ENCODE assay signal across 8 mouse cellular contexts in the genomic region with DNA sequence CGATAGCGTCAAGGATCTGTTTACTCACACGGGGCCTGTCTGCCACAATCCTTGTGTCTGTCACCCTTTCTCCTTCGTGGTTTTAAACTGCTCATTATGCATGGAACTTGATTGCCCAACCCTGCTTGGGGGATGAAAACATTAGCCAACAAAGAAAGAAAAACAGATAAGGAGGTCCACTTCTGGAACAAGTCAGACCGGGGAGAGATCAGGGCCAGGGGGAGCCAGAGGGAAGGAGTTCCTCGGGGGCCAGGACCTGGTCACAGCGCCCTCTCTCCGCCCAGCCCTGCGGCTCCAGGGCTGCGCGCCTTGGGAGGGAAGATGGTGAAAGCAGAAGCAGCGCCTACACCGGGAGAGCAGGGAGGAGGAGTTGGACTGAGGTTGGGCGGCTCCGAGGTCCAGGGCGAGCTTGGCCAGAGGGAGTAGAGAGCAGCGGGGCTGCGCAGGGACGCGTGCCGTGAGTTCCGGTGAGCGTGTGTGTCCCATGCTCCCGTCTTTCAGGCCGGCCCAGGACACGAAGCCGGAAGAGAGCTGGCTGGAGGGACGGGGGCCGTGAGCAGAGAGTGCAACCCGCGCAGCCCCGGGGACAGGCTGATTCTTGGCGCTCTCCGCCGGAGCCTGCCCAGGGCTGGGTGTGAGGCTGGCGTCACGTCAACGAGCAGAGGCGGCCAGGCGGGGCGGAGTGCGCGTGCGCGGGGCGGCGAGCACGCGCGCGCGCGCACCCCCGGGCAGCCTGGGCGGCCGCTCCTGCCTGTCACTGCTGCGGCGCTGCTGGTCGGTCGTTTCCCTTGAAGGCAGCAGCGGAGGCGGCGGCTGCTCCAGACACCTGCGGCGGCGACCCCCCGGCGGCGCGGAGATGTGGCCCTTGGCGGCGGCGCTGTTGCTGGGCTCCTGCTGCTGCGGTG. TPM values are rescaled to one million over a fixed set of nuclear protein-coding genes. Genes with fewer than 3 reads are reported as not detected.
DNase-seq lines count a peak whose midpoint lies in the region; ATAC-seq and TF ChIP-seq lines count a peak whose summit lies in the region.

No protein-coding gene starts in this region.

- peak; percentile 54 for DNase-seq in ES-E14 (ENCODE audit: low read depth, low spot score)
- peak; percentile 96 for DNase-seq in cerebellum, adult 2 months
- peak; percentile 92 for DNase-seq in forebrain, postnatal 0 days
- DNase-seq in heart, postnatal 4 days, result peak; percentile 94
- DNase-seq in layer of hippocampus, adult 8-10 months (ENCODE audit: low spot score in 2 of 2), result peak; percentile 85 to 91
- DNase-seq in ovary, adult 18-20 months (ENCODE audit: low spot score), result peak; percentile 89
- peak; percentile 92 for DNase-seq in thymus, postnatal 0 days (ENCODE audit: low spot score)

- TF ChIP-seq POLR2A in cerebellum, adult 2 months (IDR thresholded peaks at IDR 0.05; ENCODE audit: borderline replicate concordance, insufficient read depth, low read length), result peak; percentile 86

- peak; percentile 91 for ATAC-seq in forebrain, postnatal 0 days
- peak; percentile 97 for ATAC-seq in lung, embryonic 15.5 days (ENCODE audit: borderline replicate concordance, extremely low read depth, low FRiP score, low TSS enrichment)

- H3K9ac ChIP-seq in ES-E14 (ENCODE audit: insufficient read depth, low read depth, low read length, poor library complexity, severe bottlenecking), result peak overlapping the region; percentile 68
- peak overlapping the region; percentile 93 for H3K9ac ChIP-seq in forebrain, postnatal 0 days
- peak overlapping the region; percentile 91 for H3K9ac ChIP-seq in lung, embryonic 15.5 days

- WGBS in cerebellum, adult 2 months, result under 1% methylated on average over 73 of the region's 74 CpGs
- WGBS in forebrain, postnatal 0 days, result under 1% methylated on average over 58 of the region's 74 CpGs
- under 1% methylated on average over 59 of the region's 74 CpGs for WGBS in lung, embryonic 15.5 days

- no peak for TF ChIP-seq CTCF in cerebellum, adult 2 months (IDR thresholded peaks at IDR 0.05; ENCODE audit: borderline replicate concordance, insufficient read depth, low read depth, low read length)
- peak; percentile 62 for TF ChIP-seq CTCF in forebrain, postnatal 0 days (IDR thresholded peaks at IDR 0.05; ENCODE audit: low read depth)

- H3K9me3 ChIP-seq in ES-E14 (ENCODE audit: control insufficient read depth, insufficient read depth, low read depth, low read length), result no peaks in the 10 kb centered on the region
- H3K9me3 ChIP-seq in forebrain, postnatal 0 days (ENCODE audit: low read length), result no peaks in the 10 kb centered on the region
- no peaks in the 10 kb centered on the region for H3K9me3 ChIP-seq in lung, embryonic 15.5 days

- H3K4me1 ChIP-seq in ES-E14 (ENCODE audit: control insufficient read depth in 2 of 2, insufficient read depth in 2 of 2, low read length in 2 of 2, poor library complexity in 1 of 2), result no peaks in the 10 kb centered on the region; a peak in 2 of 4 replicates
- peaks cover 6% of the 10 kb centered on the region for H3K4me1 ChIP-seq in cerebellum, adult 2 months (ENCODE audit: control insufficient read depth, insufficient read depth, low read length)
- 0 out of 2 replicates have a peak, but pooled peaks cover 5% of the 10 kb centered on the region for H3K4me1 ChIP-seq in forebrain, postnatal 0 days (ENCODE audit: insufficient read depth)
- H3K4me1 ChIP-seq in lung, embryonic 15.5 days, result peaks cover 31% of the 10 kb centered on the region

- H3K4me3 ChIP-seq in ES-E14 (ENCODE audit: insufficient read depth in 1 of 2, low read depth in 1 of 2, low read length in 2 of 2, poor library complexity in 1 of 2, severe bottlenecking in 1 of 2), result peak overlapping the region; percentile 78
- peak overlapping the region; percentile 60 for H3K4me3 ChIP-seq in cerebellum, adult 2 months (replicated peaks; ENCODE audit: insufficient read depth, low read depth, low read length)
- H3K4me3 ChIP-seq in forebrain, postnatal 0 days (ENCODE audit: low read depth, low read length), result peak overlapping the region; percentile 69
- peak overlapping the region; percentile 89 for H3K4me3 ChIP-seq in lung, embryonic 15.5 days

- no peaks in the 10 kb centered on the region for H3K36me3 ChIP-seq in ES-E14 (ENCODE audit: control insufficient read depth, insufficient read depth, low read length, poor library complexity, severe bottlenecking)
- no peaks in the 10 kb centered on the region for H3K36me3 ChIP-seq in forebrain, postnatal 0 days (ENCODE audit: insufficient read depth)
- H3K36me3 ChIP-seq in lung, embryonic 15.5 days, result no peaks in the 10 kb centered on the region

- in situ Hi-C loops in ES-E14 (cut with MboI; ENCODE audit: low sequenced_read_pairs in 2 of 2, unreplicated experiment in 2 of 2), result no loop called here

- peak overlapping the region; percentile 75 for H3K4me2 ChIP-seq in forebrain, postnatal 0 days (ENCODE audit: low read depth)
- H3K4me2 ChIP-seq in lung, embryonic 15.5 days, result peak overlapping the region; percentile 74

- no peaks in the 10 kb centered on the region for H3K27me3 ChIP-seq in cerebellum, adult 2 months (ENCODE audit: control insufficient read depth, insufficient read depth, low read length)
- H3K27me3 ChIP-seq in forebrain, postnatal 0 days (ENCODE audit: insufficient read depth, low read length), result no peaks in the 10 kb centered on the region
- no peaks in the 10 kb centered on the region for H3K27me3 ChIP-seq in lung, embryonic 15.5 days

- peak overlapping the region; percentile 69 for H3K27ac ChIP-seq in ES-E14 (ENCODE audit: insufficient read depth, low read depth, low read length, poor library complexity, severe bottlenecking)
- peak overlapping the region; percentile 93 for H3K27ac ChIP-seq in cerebellum, adult 2 months (ENCODE audit: insufficient read depth, low read length)
- peak overlapping the region; percentile 96 for H3K27ac ChIP-seq in forebrain, postnatal 0 days (ENCODE audit: low read depth, low read length)
- peak overlapping the region; percentile 99 for H3K27ac ChIP-seq in lung, embryonic 15.5 days

TF ChIP-seq in ES-E14, 5 proteins besides CTCF, POLR2A, EP300 and RAD21:
- TF ChIP-seq MAFK (IDR thresholded peaks at IDR 0.05; ENCODE audit: insufficient read depth, low read depth, low read length), result no peak
- peak; percentile 41; the same call in 1 of the 2 replicates for TF ChIP-seq HCFC1 (IDR thresholded peaks at IDR 0.05; ENCODE audit: borderline replicate concordance, insufficient read depth, low read length)
- no peak for TF ChIP-seq ZNF384 (IDR thresholded peaks at IDR 0.05; ENCODE audit: low read depth, low read length)
- TF ChIP-seq CHD2 (IDR thresholded peaks at IDR 0.05; ENCODE audit: low read depth, low read length), result no peak

RNA-seq across cellular contexts. Expression of a gene that starts 54.9 kb away (rescaled TPM):
- 13.6 and 16.0 TPM in 2 replicates for total RNA-seq in ES-E14 (2012; rRNA removed)
- 123 and 133 TPM in 2 replicates for polyA plus RNA-seq in cerebellum, adult 2 months (2012; rRNA removed)
- 46.4 and 47.3 TPM in 2 replicates for total RNA-seq in forebrain, postnatal 0 days (2014; rRNA removed)
- 135 and 210 TPM in 2 replicates for polyA plus RNA-seq in forebrain, postnatal 0 days (2015; fragmentation: Nextera tagmentation; extraction: Ambion mirVana)
- total RNA-seq in heart, postnatal 4 days (2021), result 10 to 100 TPM; 57.3 to 58.4 TPM
- total RNA-seq in layer of hippocampus, adult 8-10 months (2022), result 100 to 1,000 TPM; 206 to 235 (median 218) TPM
- 108 and 123 TPM in 2 replicates for polyA plus RNA-seq in lung, embryonic 15.5 days (2015; fragmentation: Nextera tagmentation; extraction: Ambion mirVana)
- polyA plus RNA-seq in thymus, postnatal 0 days (2015; fragmentation: Nextera tagmentation; extraction: Ambion mirVana), result 354 and 407 TPM in 2 replicates

Comparison
In these comparisons a context has a peak if more than half of its experiments do, and no peak if none do; other contexts are left out.
1. Peak in every context shown above with its lines: DNase-seq, ATAC-seq, H3K4me3 ChIP-seq and H3K27ac ChIP-seq.